8 mouse cellular contexts compared by ENCODE assay signal in genomic region chr2:35610168-35610951, GRCm38 (mm10). TPM values are rescaled to one million over a fixed set of nuclear protein-coding genes. Genes with fewer than 3 reads are reported as not detected.
DNase-seq lines count a peak whose midpoint lies in the region; ATAC-seq and TF ChIP-seq lines count a peak whose summit lies in the region.

No protein-coding gene starts in this region.

- no peak for ATAC-seq in heart, embryonic 14.5 days (ENCODE audit: insufficient number of reproducible peaks, insufficient read depth, low FRiP score, low read depth)
- no peak for ATAC-seq in limb, embryonic 12.5 days (ENCODE audit: insufficient number of reproducible peaks, insufficient read depth, low FRiP score, low TSS enrichment, low read depth)

- no peak for TF ChIP-seq CTCF in kidney, adult 2 months (conservative IDR thresholded peaks at IDR 0.05; ENCODE audit: insufficient read depth, insufficient read length, low read depth, low read length)

- H3K4me2 ChIP-seq in heart, embryonic 14.5 days (ENCODE audit: low read length): peak overlapping the region; percentile 51
- peak overlapping the region; percentile 61 for H3K4me2 ChIP-seq in limb, embryonic 12.5 days

- no peak for TF ChIP-seq POLR2A in kidney, adult 2 months (IDR thresholded peaks at IDR 0.05; ENCODE audit: low read depth, low read length)

- peaks cover 14% of the 10 kb centered on the region for H3K4me1 ChIP-seq in kidney, adult 2 months (ENCODE audit: control insufficient read depth, insufficient read depth, low read length)
- H3K4me1 ChIP-seq in heart, embryonic 14.5 days (ENCODE audit: control insufficient read depth in 2 of 2, insufficient read depth in 2 of 2, low read length in 2 of 2): peaks cover 80 to 87% of the 10 kb centered on the region in 2 experiments
- H3K4me1 ChIP-seq in limb, embryonic 12.5 days (replicated peaks): peaks cover 83% of the 10 kb centered on the region

- H3K9me3 ChIP-seq in heart, embryonic 14.5 days (ENCODE audit: control insufficient read depth, low read length): no peaks in the 10 kb centered on the region
- H3K9me3 ChIP-seq in limb, embryonic 12.5 days: no peaks in the 10 kb centered on the region

- H3K27me3 ChIP-seq in kidney, adult 2 months (replicated peaks; ENCODE audit: control insufficient read depth, insufficient read depth, low read length): no peaks in the 10 kb centered on the region
- no peaks in the 10 kb centered on the region for H3K27me3 ChIP-seq in heart, embryonic 14.5 days (ENCODE audit: control insufficient read depth, insufficient read depth, low read length)
- H3K27me3 ChIP-seq in limb, embryonic 12.5 days: no peaks in the 10 kb centered on the region; the same call in 1 of the 2 replicates

- peak; percentile 60 for DNase-seq in kidney, adult 2 months
- DNase-seq in kidney, adult 18-20 months: no peak
- peak; percentile 64 to 72 for DNase-seq in cerebellum, postnatal 25 days
- DNase-seq in right cerebral cortex, postnatal 14 days: peak; percentile 40
- no peak for DNase-seq in urinary bladder, adult 18-20 months (ENCODE audit: low spot score in 2 of 2)
- DNase-seq in c-Kit-positive CD71-positive TER-119-positive erythroid progenitor cells, embryonic 14.5 days (ENCODE audit: low spot score): no peak

- H3K27ac ChIP-seq in kidney, adult 2 months (ENCODE audit: insufficient read depth, low read depth, low read length): no peak overlapping the region
- H3K27ac ChIP-seq in heart, embryonic 14.5 days (replicated peaks in 1 of 2; ENCODE audit: control insufficient read depth in 1 of 2, insufficient read depth in 1 of 2, low read depth in 2 of 2, low read length in 2 of 2): peak overlapping the region; percentile 46 to 86
- H3K27ac ChIP-seq in limb, embryonic 12.5 days: peak overlapping the region; percentile 54; the same call in 1 of the 2 replicates

- WGBS in kidney, adult 2 months: 31% methylated on average over 11 of the region's 11 CpGs
- WGBS in heart, embryonic 14.5 days: 19% methylated on average over 11 of the region's 11 CpGs
- 6% methylated on average over 11 of the region's 11 CpGs for WGBS in limb, embryonic 12.5 days

- H3K9ac ChIP-seq in heart, embryonic 14.5 days (ENCODE audit: low read length): peak overlapping the region; percentile 51
- peak overlapping the region; percentile 42; the same call in 1 of the 2 replicates for H3K9ac ChIP-seq in limb, embryonic 12.5 days (replicated peaks)

- H3K4me3 ChIP-seq in kidney, adult 2 months (ENCODE audit: insufficient read depth, low read depth, low read length): no peak overlapping the region
- H3K4me3 ChIP-seq in heart, embryonic 14.5 days (ENCODE audit: control insufficient read depth in 1 of 2, insufficient read depth in 1 of 2, low read depth in 1 of 2, low read length in 2 of 2): no peak overlapping the region
- peak overlapping the region; percentile 26 for H3K4me3 ChIP-seq in limb, embryonic 12.5 days (replicated peaks)

- no peaks in the 10 kb centered on the region for H3K36me3 ChIP-seq in kidney, adult 2 months (ENCODE audit: control insufficient read depth, insufficient read depth, low read length)
- H3K36me3 ChIP-seq in heart, embryonic 14.5 days (ENCODE audit: control insufficient read depth, insufficient read depth, low read length): no peaks in the 10 kb centered on the region
- no peaks in the 10 kb centered on the region for H3K36me3 ChIP-seq in limb, embryonic 12.5 days

RNA-seq across cellular contexts. Expression of gene Dab2ip, which starts 52.3 kb away (rescaled TPM):
- polyA plus RNA-seq in kidney, adult 2 months (2012; rRNA removed): 32.9 and 42.9 TPM in 2 replicates
- 46.6 and 49.8 TPM in 2 replicates for polyA plus RNA-seq in heart, embryonic 14.5 days (2014; fragmentation: Nextera tagmentation; extraction: Ambion mirVana)
- polyA plus RNA-seq in limb, embryonic 12.5 days (2016; fragmentation: Nextera tagmentation; extraction: Ambion mirVana): 65.7 and 72.3 TPM in 2 replicates

Comparison
In these comparisons a context has a peak if more than half of its experiments do, and no peak if none do; other contexts are left out.
1. DNase-seq: peak in kidney, adult 2 months (single experiment), cerebellum, postnatal 25 days (2 of 2) and right cerebral cortex, postnatal 14 days (single experiment); none in kidney, adult 18-20 months (single experiment), urinary bladder, adult 18-20 months (0 of 2) and c-Kit-positive CD71-positive TER-119-positive erythroid progenitor cells, embryonic 14.5 days (single experiment).